7 mouse cellular contexts compared by ENCODE assay signal in genomic region chr12:104864439-104865165, GRCm38 (mm10). TPM values are rescaled to one million over a fixed set of nuclear protein-coding genes. Genes with fewer than 3 reads are reported as not detected.
A peak's percentile ranks its signal among the peaks of the same experiment; 100 is the strongest.
DNase-seq lines count a peak whose midpoint lies in the region; ATAC-seq and TF ChIP-seq lines count a peak whose summit lies in the region.

Gene Clmn, minus strand, starts transcription at chr12:104865076.

- no peaks in the 10 kb centered on the region for H3K36me3 ChIP-seq in ES-Bruce4 (ENCODE audit: control insufficient read depth, insufficient read depth, low read length, poor library complexity, severe bottlenecking)
- no peaks in the 10 kb centered on the region for H3K36me3 ChIP-seq in forebrain, embryonic 11.5 days (ENCODE audit: control insufficient read depth, insufficient read depth, low read length)
- 0 out of 2 replicates have a peak, but pooled peaks cover 3% of the 10 kb centered on the region for H3K36me3 ChIP-seq in hindbrain, embryonic 10.5 days
- H3K36me3 ChIP-seq in splenic B cell, adult 2 months (ENCODE audit: control insufficient read depth, insufficient read depth, low read length, poor library complexity, severe bottlenecking): no peaks in the 10 kb centered on the region

- H3K9me3 ChIP-seq in ES-Bruce4 (replicated peaks; ENCODE audit: control insufficient read depth, insufficient read depth, low read length, poor library complexity, severe bottlenecking): no peaks in the 10 kb centered on the region
- H3K9me3 ChIP-seq in forebrain, embryonic 11.5 days (ENCODE audit: control insufficient read depth, low read length): no peaks in the 10 kb centered on the region
- H3K9me3 ChIP-seq in hindbrain, embryonic 10.5 days: peaks cover 6% of the 10 kb centered on the region

- no peak for DNase-seq in Patski (ENCODE audit: low read depth, low spot score)
- peak; percentile 76 for DNase-seq in forebrain, embryonic 11.5 days (ENCODE audit: low spot score)
- DNase-seq in hindbrain, embryonic 10.5 days (ENCODE audit: low spot score): peak; percentile 58
- peak; percentile 60 to 65 for DNase-seq in layer of hippocampus, postnatal 36 days
- peak; percentile 35 to 45 for DNase-seq in lung, postnatal 4 days
- peak; percentile 4 for DNase-seq in splenic B cell, adult 2 months (ENCODE audit: low read depth, low spot score)

- H3K27me3 ChIP-seq in ES-Bruce4 (ENCODE audit: control insufficient read depth, insufficient read depth, low read length, poor library complexity, severe bottlenecking): no peaks in the 10 kb centered on the region
- H3K27me3 ChIP-seq in Patski: no peaks in the 10 kb centered on the region
- H3K27me3 ChIP-seq in forebrain, embryonic 11.5 days (ENCODE audit: control insufficient read depth, insufficient read depth, low read length): no peaks in the 10 kb centered on the region
- peaks cover 10% of the 10 kb centered on the region; the same call in 1 of the 2 replicates for H3K27me3 ChIP-seq in hindbrain, embryonic 10.5 days (ENCODE audit: insufficient read depth, poor library complexity, severe bottlenecking)
- no peaks in the 10 kb centered on the region for H3K27me3 ChIP-seq in splenic B cell, adult 2 months (ENCODE audit: control insufficient read depth, insufficient read depth, low read length, poor library complexity, severe bottlenecking)

- under 1% methylated on average over 59 of the region's 80 CpGs for WGBS in forebrain, embryonic 11.5 days
- 6% methylated on average over 79 of the region's 80 CpGs for WGBS in hindbrain, embryonic 10.5 days

- H3K4me2 ChIP-seq in forebrain, embryonic 11.5 days (ENCODE audit: low read depth, low read length, severe bottlenecking): peak within 1 kb of the TSS; percentile 95

- CTCF ChIA-PET in Patski (lab: Charles Lee): interaction anchor here (0.7 to 1.2 kb wide), 2 partner anchors 18 to 75 kb away, joined by 3 read pairs; no protein-coding TSS in a partner anchor

- TF ChIP-seq CTCF in ES-Bruce4 (IDR thresholded peaks at IDR 0.05; ENCODE audit: low read depth, low read length) (no peak), Patski (IDR thresholded peaks at IDR 0.05) (no peak)

- no peak for TF ChIP-seq EP300 in ES-Bruce4 (IDR thresholded peaks at IDR 0.05; ENCODE audit: insufficient read depth, low read depth, low read length)

- H3K27ac ChIP-seq in ES-Bruce4 (ENCODE audit: insufficient read depth, low read length): no peak within 1 kb of the TSS
- no peak within 1 kb of the TSS for H3K27ac ChIP-seq in forebrain, embryonic 11.5 days (ENCODE audit: low read depth, low read length)
- peak within 1 kb of the TSS; percentile 87 for H3K27ac ChIP-seq in hindbrain, embryonic 10.5 days

- in situ Hi-C loops in Patski (cut with MboI; ENCODE audit: low pct_unique_long_range_greater_than_20kb): no loop called here

- peak within 1 kb of the TSS; percentile 84 for H3K9ac ChIP-seq in ES-Bruce4 (ENCODE audit: low read depth, poor library complexity, severe bottlenecking)
- H3K9ac ChIP-seq in forebrain, embryonic 11.5 days (ENCODE audit: low read length): peak within 1 kb of the TSS; percentile 77

- ATAC-seq in Patski: peak; percentile 19
- ATAC-seq in forebrain, embryonic 11.5 days (replicated peaks; ENCODE audit: low FRiP score): peak; percentile 58

- H3K4me1 ChIP-seq in ES-Bruce4 (ENCODE audit: control insufficient read depth, insufficient read depth, low read length): no peaks in the 10 kb centered on the region
- H3K4me1 ChIP-seq in forebrain, embryonic 11.5 days (replicated peaks; ENCODE audit: control insufficient read depth, insufficient read depth, low read length): 0 out of 2 replicates have a peak, but pooled peaks cover 2% of the 10 kb centered on the region
- peaks cover 37% of the 10 kb centered on the region for H3K4me1 ChIP-seq in hindbrain, embryonic 10.5 days (replicated peaks)

- TF ChIP-seq POLR2A in ES-Bruce4 (IDR thresholded peaks at IDR 0.05; ENCODE audit: insufficient read depth, low read length): no peak

- POLR2A ChIA-PET in Patski (lab: Charles Lee): interaction anchor here (0.6 to 3.2 kb wide), 5 partner anchors 11 to 49 kb away, joined by 3 to 18 read pairs (median 3); no protein-coding TSS in a partner anchor

- peak within 1 kb of the TSS; percentile 65 for H3K4me3 ChIP-seq in ES-Bruce4 (ENCODE audit: low read depth, low read length)
- H3K4me3 ChIP-seq in forebrain, embryonic 11.5 days (ENCODE audit: low read depth, low read length): peak within 1 kb of the TSS; percentile 74
- H3K4me3 ChIP-seq in hindbrain, embryonic 10.5 days: peak within 1 kb of the TSS; percentile 71

RNA-seq across cellular contexts. Expression of gene Clmn, which starts in this region (rescaled TPM):
- 11.0 and 14.8 TPM in 2 replicates for polyA plus RNA-seq in ES-Bruce4 (2011; ENCODE audit: insufficient read depth, insufficient read length, low read depth, missing spikeins)
- polyA plus RNA-seq in Patski (2021): 43.8 TPM
- 2.8 and 3.2 TPM in 2 replicates for polyA plus RNA-seq in forebrain, embryonic 11.5 days (2014; fragmentation: Nextera tagmentation; extraction: Ambion mirVana)
- polyA plus RNA-seq in hindbrain, embryonic 10.5 days (2016; fragmentation: Nextera tagmentation; extraction: Ambion mirVana): 2.4 and 2.7 TPM in 2 replicates
- 100 to 1,000 TPM in 1 of 2 experiments, 10 to 100 TPM in 1; 91.9 to 104 TPM for total RNA-seq in layer of hippocampus, postnatal 36 days (2021)
